Mouse (Mus musculus): ENCODE results near the gene Pf4. TPM values are rescaled to one million over a fixed set of nuclear protein-coding genes. Genes with fewer than 3 reads are reported as not detected.

Gene Pf4
- polyA plus RNA-seq, 1 experiment from 2014 or later: 984 TPM

DNA sequence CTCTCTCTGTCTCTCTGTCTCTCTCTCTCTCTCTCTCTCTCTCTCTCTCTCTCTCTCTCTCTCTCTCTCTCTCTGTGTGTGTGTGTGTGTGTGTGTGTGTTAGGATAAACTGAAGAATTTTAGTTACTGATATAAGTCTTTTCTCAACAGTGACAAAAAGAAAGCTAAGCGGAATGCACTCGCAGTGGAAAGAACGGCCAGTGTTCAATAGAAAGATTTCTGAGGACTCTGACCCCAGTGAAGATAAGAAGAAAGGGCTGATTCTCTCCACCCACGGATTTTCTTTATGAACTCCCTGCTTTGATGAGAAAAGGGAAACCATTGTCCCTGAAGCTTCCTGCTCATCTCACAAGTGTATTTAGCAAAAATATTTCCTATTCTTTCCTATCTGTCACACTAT lies 11.9 kb upstream of the Pf4 start:
- H3K9ac ChIP-seq (ENCODE audit: low read depth, low read length): no peak overlapping the region
- peaks cover 14% of the 10 kb centered on the region for H3K27me3 ChIP-seq (replicated peaks; ENCODE audit: control insufficient read depth, insufficient read depth, low read length)
- no peaks in the 10 kb centered on the region for H3K9me3 ChIP-seq (ENCODE audit: control insufficient read depth, low read length)
- no peak for DNase-seq (ENCODE audit: low spot score)
- ATAC-seq (replicated peaks; ENCODE audit: low FRiP score): no peak
- H3K4me1 ChIP-seq (replicated peaks; ENCODE audit: control insufficient read depth, insufficient read depth, low read length): 0 out of 2 replicates have a peak, but pooled peaks cover 2% of the 10 kb centered on the region
- no peaks in the 10 kb centered on the region for H3K36me3 ChIP-seq (ENCODE audit: control insufficient read depth, insufficient read depth, low read length)
- no peak overlapping the region for H3K4me3 ChIP-seq (ENCODE audit: low read depth, low read length)
- H3K4me2 ChIP-seq: no peak overlapping the region
- no peak overlapping the region for H3K27ac ChIP-seq (ENCODE audit: low read depth, low read length)
- WGBS: 52% methylated on average over 4 of the region's 4 CpGs

DNA sequence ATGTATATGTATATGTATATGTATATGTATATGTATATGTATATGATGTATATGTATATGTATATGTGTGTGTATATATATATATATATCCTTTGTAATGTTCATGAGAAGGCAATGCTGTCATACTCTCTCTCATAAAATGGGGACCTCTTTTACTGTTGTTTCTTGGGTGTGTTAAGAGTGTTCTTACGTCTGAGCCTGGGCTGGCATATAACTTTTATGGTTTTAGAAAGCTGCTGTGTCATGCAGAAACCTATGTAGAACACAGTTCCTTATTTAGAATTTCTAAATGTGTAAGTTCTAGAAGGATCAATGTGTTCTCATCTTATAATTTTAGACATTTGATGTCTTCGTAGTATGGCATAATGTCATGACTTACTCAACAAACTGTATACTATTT lies 11.4 kb upstream of the Pf4 start:
- no peak for ATAC-seq (replicated peaks; ENCODE audit: low FRiP score)
- Histone ChIP-seq H3K9me3 (ENCODE audit: control insufficient read depth, low read length) (no peaks in the 10 kb centered on the region), H3K36me3 (ENCODE audit: control insufficient read depth, insufficient read depth, low read length) (no peaks in the 10 kb centered on the region), H3K9ac (ENCODE audit: low read depth, low read length) (no peak overlapping the region), H3K27me3 (replicated peaks; ENCODE audit: control insufficient read depth, insufficient read depth, low read length) (peaks cover 14% of the 10 kb centered on the region), H3K4me2 (no peak overlapping the region), H3K4me1 (replicated peaks; ENCODE audit: control insufficient read depth, insufficient read depth, low read length) (0 out of 2 replicates have a peak, but pooled peaks cover 2% of the 10 kb centered on the region), H3K27ac (ENCODE audit: low read depth, low read length) (no peak overlapping the region), H3K4me3 (ENCODE audit: low read depth, low read length) (no peak overlapping the region)
- DNase-seq (ENCODE audit: low spot score): no peak
- WGBS: 83% methylated on average over 2 of the region's 2 CpGs

DNA sequence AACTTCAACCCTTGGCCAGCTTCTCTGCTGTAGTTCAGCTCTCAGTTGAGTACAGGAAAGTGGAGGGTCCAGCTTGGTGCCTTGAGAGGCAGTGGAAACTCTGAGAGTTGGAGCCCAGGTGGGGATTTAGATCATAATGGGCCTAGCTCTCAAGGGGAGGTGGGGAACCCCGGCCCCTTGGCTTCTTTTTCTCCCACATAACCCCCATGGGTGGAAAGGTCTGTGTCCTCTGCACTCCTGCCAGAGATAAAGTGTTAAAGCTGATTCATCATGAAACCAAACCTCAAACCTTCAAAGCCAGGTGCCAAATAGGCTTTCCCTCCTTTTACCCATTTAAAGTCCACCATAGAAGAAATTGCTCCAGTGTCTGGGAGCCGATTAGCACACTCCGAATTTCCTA lies 10.4 kb upstream of the Pf4 start:
- 81% methylated on average over 3 of the region's 3 CpGs for WGBS
- Histone ChIP-seq H3K4me1 (replicated peaks; ENCODE audit: control insufficient read depth, insufficient read depth, low read length) (0 out of 2 replicates have a peak, but pooled peaks cover 2% of the 10 kb centered on the region), H3K9me3 (ENCODE audit: control insufficient read depth, low read length) (no peaks in the 10 kb centered on the region), H3K27me3 (replicated peaks; ENCODE audit: control insufficient read depth, insufficient read depth, low read length) (peaks cover 14% of the 10 kb centered on the region), H3K36me3 (ENCODE audit: control insufficient read depth, insufficient read depth, low read length) (no peaks in the 10 kb centered on the region), H3K9ac (ENCODE audit: low read depth, low read length) (no peak overlapping the region), H3K4me3 (ENCODE audit: low read depth, low read length) (no peak overlapping the region), H3K4me2 (no peak overlapping the region), H3K27ac (ENCODE audit: low read depth, low read length) (no peak overlapping the region)
- no peak for ATAC-seq (replicated peaks; ENCODE audit: low FRiP score)
- DNase-seq (ENCODE audit: low spot score): no peak

DNA sequence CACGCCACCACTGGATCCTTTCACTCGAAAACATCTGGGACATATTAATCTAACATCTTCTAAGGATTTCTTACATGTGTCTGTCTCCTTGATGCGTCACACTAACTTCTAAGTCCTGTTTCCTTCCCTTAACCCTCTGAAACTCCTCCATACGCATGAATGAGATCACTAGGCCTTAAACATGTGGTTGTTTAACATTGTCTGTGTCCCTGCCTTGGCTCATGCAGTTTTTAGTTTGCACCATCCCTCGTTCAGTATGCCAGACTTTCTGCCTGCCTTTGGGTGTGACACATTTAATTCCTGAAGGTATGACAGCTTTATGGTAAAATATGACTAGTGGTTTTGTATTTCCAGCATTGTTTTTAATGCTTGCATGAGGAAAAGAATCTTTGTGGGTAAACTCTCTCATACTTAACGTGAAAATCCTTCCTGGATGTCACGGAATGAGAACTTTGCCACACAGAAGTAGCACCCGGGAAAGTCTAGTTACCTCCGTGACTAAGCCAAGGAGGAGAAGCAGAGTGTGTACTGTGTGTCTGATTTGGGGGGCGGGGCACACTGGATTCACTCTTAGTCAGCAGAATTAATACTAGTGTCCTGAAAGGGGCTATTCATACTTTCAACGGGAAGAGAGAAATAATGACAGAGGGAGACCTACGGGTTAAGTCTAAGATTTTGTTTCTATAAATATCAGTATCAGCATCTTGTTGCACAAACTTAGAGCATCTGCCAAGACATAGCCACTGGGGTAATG lies 8.1 kb upstream of the Pf4 start:
- H3K4me1 ChIP-seq (replicated peaks; ENCODE audit: control insufficient read depth, insufficient read depth, low read length): 0 out of 2 replicates have a peak, but pooled peaks cover 2% of the 10 kb centered on the region
- no peaks in the 10 kb centered on the region for H3K9me3 ChIP-seq (ENCODE audit: control insufficient read depth, low read length)
- no peak overlapping the region for H3K27ac ChIP-seq (ENCODE audit: low read depth, low read length)
- ATAC-seq (replicated peaks; ENCODE audit: low FRiP score) (no peak), DNase-seq (ENCODE audit: low spot score) (no peak)
- H3K4me3 ChIP-seq (ENCODE audit: low read depth, low read length): no peak overlapping the region
- H3K27me3 ChIP-seq (replicated peaks; ENCODE audit: control insufficient read depth, insufficient read depth, low read length): peaks cover 12% of the 10 kb centered on the region
- no peak overlapping the region for H3K9ac ChIP-seq (ENCODE audit: low read depth, low read length)
- 83% methylated on average over 12 of the region's 12 CpGs for WGBS
- H3K4me2 ChIP-seq: no peak overlapping the region
- H3K36me3 ChIP-seq (ENCODE audit: control insufficient read depth, insufficient read depth, low read length): no peaks in the 10 kb centered on the region

DNA sequence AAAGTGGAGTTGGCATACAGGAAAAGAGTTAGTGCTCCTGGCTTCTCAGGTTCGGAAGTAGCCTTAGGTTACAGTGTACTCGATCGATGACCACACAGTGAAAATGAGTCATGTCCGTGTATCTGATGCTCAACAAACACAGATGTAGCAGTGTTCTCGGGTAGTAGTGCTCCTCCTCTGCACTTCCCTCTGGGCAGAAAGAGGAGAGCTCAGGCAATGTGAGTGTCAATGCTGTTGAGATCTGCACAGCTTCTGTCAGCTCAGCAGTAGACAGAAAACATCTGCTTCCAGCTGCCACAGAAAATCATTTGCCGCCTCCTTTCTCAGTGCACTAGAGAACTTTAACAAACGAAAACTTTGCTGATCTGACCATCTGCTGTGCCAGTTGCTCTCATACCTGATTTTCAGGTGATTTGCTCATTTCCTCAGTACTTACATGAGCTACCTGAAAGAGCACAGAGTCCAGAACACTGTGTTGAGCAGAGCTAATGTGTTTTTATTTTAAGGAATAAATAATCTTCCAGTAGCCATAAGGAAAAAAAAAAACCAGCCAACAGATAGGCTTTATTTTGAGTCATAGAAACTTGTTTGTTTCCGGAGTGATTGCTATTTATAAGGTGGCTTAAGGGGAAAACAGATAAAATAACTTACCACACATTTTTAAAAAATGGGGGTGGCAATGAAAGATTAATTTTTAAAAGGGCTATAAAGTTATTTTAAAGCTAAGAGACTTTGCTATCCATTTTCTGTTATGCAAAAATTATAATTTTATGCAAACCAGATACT lies 6.2 kb upstream of the Pf4 start:
- Histone ChIP-seq H3K36me3 (ENCODE audit: control insufficient read depth, insufficient read depth, low read length) (no peaks in the 10 kb centered on the region), H3K4me1 (replicated peaks; ENCODE audit: control insufficient read depth, insufficient read depth, low read length) (no peaks in the 10 kb centered on the region), H3K4me2 (no peak overlapping the region), H3K9ac (ENCODE audit: low read depth, low read length) (no peak overlapping the region), H3K27ac (ENCODE audit: low read depth, low read length) (no peak overlapping the region), H3K4me3 (ENCODE audit: low read depth, low read length) (no peak overlapping the region), H3K27me3 (replicated peaks; ENCODE audit: control insufficient read depth, insufficient read depth, low read length) (peaks cover 2% of the 10 kb centered on the region; the same call in 1 of the 2 replicates), H3K9me3 (ENCODE audit: control insufficient read depth, low read length) (no peaks in the 10 kb centered on the region)
- no peak for ATAC-seq (replicated peaks; ENCODE audit: low FRiP score)
- WGBS: 57% methylated on average over 8 of the region's 8 CpGs
- no peak for DNase-seq (ENCODE audit: low spot score)

DNA sequence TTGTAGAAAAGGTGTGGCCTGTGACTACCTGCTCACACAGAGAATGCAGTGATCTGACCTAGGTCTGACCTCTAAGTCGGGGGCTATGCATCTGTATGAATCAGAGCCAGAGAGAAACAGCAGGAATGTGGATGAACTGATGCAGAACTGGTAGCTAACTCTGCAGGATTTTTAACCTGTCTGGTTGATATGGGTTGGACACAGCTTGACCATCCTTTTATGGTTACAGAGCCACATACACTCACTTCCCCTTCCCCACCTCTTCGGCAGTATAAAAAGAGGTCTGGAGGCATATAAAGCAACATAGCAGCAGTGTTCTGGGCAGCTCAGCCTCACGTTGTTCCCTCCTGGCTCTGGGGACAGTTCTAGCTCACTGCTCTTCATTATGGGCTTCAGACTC lies 4.0 kb upstream of the Pf4 start, which contains the start of gene Ppbp:
Ppbp (plus strand) TSS at position 301 of the 400 bp plus-strand sequence.
- DNase-seq (ENCODE audit: low spot score) (no peak), ATAC-seq (replicated peaks; ENCODE audit: low FRiP score) (no peak)
- no peak within 1 kb of the TSS for H3K27ac ChIP-seq (ENCODE audit: low read depth, low read length)
- no peak within 1 kb of the TSS for H3K4me2 ChIP-seq
- no peaks in the 10 kb centered on the region for H3K36me3 ChIP-seq (ENCODE audit: control insufficient read depth, insufficient read depth, low read length)
- H3K9me3 ChIP-seq (ENCODE audit: control insufficient read depth, low read length): no peaks in the 10 kb centered on the region
- WGBS: 43% methylated on average over 3 of the region's 3 CpGs
- no peak within 1 kb of the TSS for H3K9ac ChIP-seq (ENCODE audit: low read depth, low read length)
- no peaks in the 10 kb centered on the region for H3K4me1 ChIP-seq (replicated peaks; ENCODE audit: control insufficient read depth, insufficient read depth, low read length)
- no peak within 1 kb of the TSS for H3K4me3 ChIP-seq (ENCODE audit: low read depth, low read length)
- H3K27me3 ChIP-seq (replicated peaks; ENCODE audit: control insufficient read depth, insufficient read depth, low read length): 0 out of 2 replicates have a peak, but pooled peaks cover 2% of the 10 kb centered on the region

DNA sequence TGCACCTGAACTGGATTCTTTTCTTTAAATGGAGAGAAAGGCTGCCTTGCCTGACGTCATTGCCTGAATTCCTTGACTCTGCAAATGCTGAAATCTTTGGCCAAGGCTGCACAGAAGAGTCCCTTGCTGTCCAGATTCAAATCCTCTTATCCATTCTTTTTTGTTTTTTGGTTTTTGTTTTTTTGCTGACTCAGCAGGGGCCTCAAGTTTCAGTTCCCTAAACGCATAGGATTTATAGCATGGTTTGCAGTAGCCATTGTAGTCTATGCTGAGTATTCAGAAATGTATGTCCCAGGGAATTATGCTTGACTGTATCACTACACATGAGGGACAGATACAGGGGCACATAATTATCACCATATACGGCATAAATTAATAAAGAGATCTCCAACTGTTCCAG lies 866 bp upstream of the Pf4 start:
- DNase-seq (ENCODE audit: low spot score) (no peak), ATAC-seq (replicated peaks; ENCODE audit: low FRiP score) (no peak)
- Histone ChIP-seq H3K4me2 (no peak overlapping the region; the same call in 1 of the 2 replicates), H3K9ac (ENCODE audit: low read depth, low read length) (no peak overlapping the region), H3K27me3 (replicated peaks; ENCODE audit: control insufficient read depth, insufficient read depth, low read length) (0 out of 2 replicates have a peak, but pooled peaks cover 2% of the 10 kb centered on the region), H3K4me1 (replicated peaks; ENCODE audit: control insufficient read depth, insufficient read depth, low read length) (peaks cover 8% of the 10 kb centered on the region), H3K4me3 (ENCODE audit: low read depth, low read length) (no peak overlapping the region), H3K27ac (ENCODE audit: low read depth, low read length) (no peak overlapping the region; the same call in 1 of the 2 replicates), H3K9me3 (ENCODE audit: control insufficient read depth, low read length) (no peaks in the 10 kb centered on the region), H3K36me3 (ENCODE audit: control insufficient read depth, insufficient read depth, low read length) (no peaks in the 10 kb centered on the region)
- whole genome bisulfite sequencing: 59% methylated on average over 3 of the region's 3 CpGs

DNA sequence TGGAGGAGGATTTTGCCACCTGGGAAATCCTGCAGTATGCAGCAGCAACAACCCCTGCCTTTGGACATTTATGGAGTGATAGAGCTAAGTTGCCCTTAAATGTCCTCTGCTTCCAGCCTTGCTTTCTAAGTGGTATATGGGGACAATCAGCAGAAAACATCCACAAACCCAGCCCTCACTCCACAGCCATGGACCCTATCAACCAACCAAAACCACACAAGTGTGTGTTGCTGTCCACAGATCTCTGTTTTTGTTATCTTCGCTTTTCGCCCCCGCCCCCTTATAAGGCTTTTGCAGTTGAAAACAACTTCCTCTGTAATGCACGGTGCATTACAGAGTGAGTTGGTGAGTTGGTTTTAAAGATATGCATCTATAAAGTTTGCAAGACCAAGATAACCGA lies 3.3 kb downstream of the Pf4 start:
- Histone ChIP-seq H3K27ac (ENCODE audit: low read depth, low read length) (no peak overlapping the region), H3K4me3 (ENCODE audit: low read depth, low read length) (no peak overlapping the region), H3K36me3 (ENCODE audit: control insufficient read depth, insufficient read depth, low read length) (no peaks in the 10 kb centered on the region), H3K27me3 (replicated peaks; ENCODE audit: control insufficient read depth, insufficient read depth, low read length) (no peaks in the 10 kb centered on the region), H3K9me3 (ENCODE audit: control insufficient read depth, low read length) (no peaks in the 10 kb centered on the region), H3K4me1 (replicated peaks; ENCODE audit: control insufficient read depth, insufficient read depth, low read length) (peaks cover 8% of the 10 kb centered on the region), H3K4me2 (no peak overlapping the region), H3K9ac (ENCODE audit: low read depth, low read length) (no peak overlapping the region)
- DNase-seq (ENCODE audit: low spot score) (no peak), ATAC-seq (replicated peaks; ENCODE audit: low FRiP score) (peak; percentile 85)
- 54% methylated on average over 5 of the region's 5 CpGs for WGBS

Data from liver, embryonic 11.5 days (tissue).